Mouse (Mus musculus) lung, adult 2 months (tissue): Measurements from ENCODE around the gene Ubxn10. TPM values are rescaled to one million over a fixed set of nuclear protein-coding genes. Genes with fewer than 3 reads are reported as not detected.

Source experiments
- DNase-seq: peaks from one replicate; pipeline ENCODE4 v3.0.0; 2022
- H3K4me1 ChIP-seq: fragments of 200-500 bp; 2 replicates; pipeline ENCODE4 v1.6.1; 2011; ENCODE audit warnings: low read length; ENCODE audit not compliant: control insufficient read depth, insufficient read depth
- H3K4me3 ChIP-seq: fragments of 200-500 bp; replicated peaks from 2 replicates; pipeline ENCODE3; 2011; ENCODE audit warnings: low read depth, mild to moderate bottlenecking, control low read depth, low read length; ENCODE audit errors: extremely low read depth
- CTCF ChIP-seq: fragments of 200-500 bp; IDR thresholded peaks from 2 replicates; pipeline ENCODE4 v1.5.1; 2011; ENCODE audit warnings: mild to moderate bottlenecking, low read length, control low read depth; ENCODE audit not compliant: insufficient read depth
- POLR2A ChIP-seq: fragments of 200-500 bp; IDR thresholded peaks from 2 replicates; pipeline ENCODE4 v1.6.1; 2011; ENCODE audit warnings: low read depth, mild to moderate bottlenecking, control low read depth, low read length, borderline replicate concordance; ENCODE audit errors: extremely low read depth
- WGBS: fragments of 180-500 bp; shearing (Covaris S2); methylation state at CpG from one replicate; pipeline ENCODE4 v1.1.7; 2018; 5-methylcytosine and 5-hydroxymethylcytosine counted together
- polyA plus RNA-seq: library from polyadenylated mRNA; depleted of rRNA; stranded (reverse); fragments of >200 nt; gene quantifications from 2 replicates; pipeline ENCODE4 v1.2.3, GENCODE M21; 2012

The Ubxn10 gene
- polyA plus RNA-seq, 1 experiment: 28.6 TPM

DNA sequence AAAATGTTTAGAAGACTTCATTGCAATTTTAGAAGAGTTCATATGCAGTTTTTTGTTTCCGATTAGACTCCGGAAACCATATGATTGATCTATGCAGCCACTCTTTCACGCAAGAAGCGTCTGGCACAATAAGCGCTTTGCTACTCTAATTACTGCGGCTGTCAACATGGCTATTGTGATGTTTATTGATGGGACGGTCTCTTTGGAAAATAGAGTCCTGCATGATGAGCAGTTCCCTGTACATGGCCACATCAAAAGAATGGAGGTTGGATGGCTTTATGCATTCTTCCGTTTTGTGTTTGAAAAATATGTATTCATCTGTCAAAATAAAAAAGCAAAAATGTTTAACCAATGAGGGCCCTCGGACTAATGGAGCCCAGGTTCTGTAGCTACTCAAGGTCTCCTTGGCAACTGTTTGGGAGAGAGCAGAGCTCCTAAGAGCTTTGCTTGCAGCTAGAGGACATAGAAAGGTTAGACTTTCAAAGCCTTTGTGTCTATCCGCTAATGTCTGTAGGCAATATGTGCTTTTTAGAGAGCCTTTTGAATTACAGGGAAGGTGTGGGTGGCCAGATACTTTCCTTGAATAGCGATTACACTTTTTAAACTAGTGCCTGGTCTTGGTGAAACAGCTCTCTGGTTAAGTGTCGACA lies 43.8 kb downstream of the Ubxn10 start:
- no peaks in the 10 kb centered on the region for H3K4me1 ChIP-seq
- WGBS: 63% methylated on average over 12 of the region's 12 CpGs

DNA sequence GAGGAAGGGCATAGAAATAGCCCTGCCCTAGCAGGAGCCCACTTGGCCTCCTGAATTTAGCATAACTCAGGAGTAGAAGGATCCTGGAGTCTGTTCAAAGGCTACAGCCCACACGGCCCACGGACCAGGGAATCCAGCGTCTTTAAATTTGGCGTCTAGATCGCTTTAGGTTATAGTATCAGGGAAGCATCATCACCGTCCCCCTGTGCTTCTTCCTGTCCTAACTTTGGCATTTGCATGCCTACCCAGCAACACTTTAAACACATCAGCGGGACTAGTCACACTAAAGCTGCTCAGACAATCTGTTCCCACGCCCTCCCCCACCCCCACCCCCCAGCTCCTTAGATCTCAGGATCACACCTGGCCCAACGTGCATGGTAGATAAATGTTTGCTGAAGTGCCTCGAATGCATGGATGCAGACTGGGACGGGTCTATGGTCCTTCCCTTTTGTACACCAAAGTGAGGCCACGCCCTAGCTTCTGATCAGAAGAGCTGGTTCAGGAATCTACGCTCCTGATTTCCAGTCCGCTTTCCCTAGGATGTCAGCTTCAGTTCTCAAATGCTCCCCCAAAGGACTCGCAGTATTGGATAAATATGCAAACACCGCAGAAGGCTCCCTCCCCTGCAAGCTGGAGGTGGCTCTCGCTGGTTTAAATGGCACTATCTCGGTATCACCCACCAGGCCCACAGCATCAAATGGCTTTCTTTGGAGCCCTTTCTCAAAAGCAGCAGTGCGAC lies 45.4 kb downstream of the Ubxn10 start:
- H3K4me3 ChIP-seq: no peak overlapping the region
- no peak for DNase-seq
- no peaks in the 10 kb centered on the region for H3K4me1 ChIP-seq
- no peak for TF ChIP-seq CTCF
- no peak for TF ChIP-seq POLR2A
- 11% methylated on average over 19 of the region's 19 CpGs for WGBS

More for the DNA sequence above, 43.8 kb downstream of the Ubxn10 start:
- no peak for TF ChIP-seq POLR2A
- TF ChIP-seq CTCF: no peak
- no peak overlapping the region for H3K4me3 ChIP-seq
- no peak for DNase-seq

GRCm38 (mm10) chr4:138690561-138690960 lies 46.4 kb downstream of the Ubxn10 start:
- WGBS: 5% methylated on average over 4 of the region's 4 CpGs
- Histone ChIP-seq H3K4me3 (no peak overlapping the region), H3K4me1 (no peaks in the 10 kb centered on the region)
- no peak for TF ChIP-seq POLR2A
- TF ChIP-seq CTCF: no peak
- no peak for DNase-seq

DNA sequence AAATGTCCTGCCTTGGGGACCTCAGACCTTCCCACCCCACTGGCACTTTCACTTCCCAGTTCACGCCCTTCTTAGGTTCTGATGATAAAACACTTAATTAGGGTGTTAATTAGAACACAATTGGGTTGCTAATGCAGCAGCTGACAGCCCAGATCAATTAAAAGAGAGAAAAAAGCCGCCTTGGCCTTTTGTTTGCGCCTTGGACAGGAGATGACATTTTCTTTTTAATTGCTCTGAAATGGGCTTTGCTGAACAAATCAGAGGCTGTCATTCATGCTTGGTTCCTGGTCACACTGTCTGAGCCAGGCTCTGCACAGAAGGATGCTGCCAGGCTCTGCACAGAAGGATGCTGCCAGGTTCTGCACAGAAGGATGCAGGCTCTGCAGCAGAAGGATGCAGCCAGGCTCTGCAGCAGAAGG lies 47.9 kb downstream of the Ubxn10 start:
- 21% methylated on average over 3 of the region's 3 CpGs for WGBS
- TF ChIP-seq CTCF: no peak
- no peak for TF ChIP-seq POLR2A

DNA sequence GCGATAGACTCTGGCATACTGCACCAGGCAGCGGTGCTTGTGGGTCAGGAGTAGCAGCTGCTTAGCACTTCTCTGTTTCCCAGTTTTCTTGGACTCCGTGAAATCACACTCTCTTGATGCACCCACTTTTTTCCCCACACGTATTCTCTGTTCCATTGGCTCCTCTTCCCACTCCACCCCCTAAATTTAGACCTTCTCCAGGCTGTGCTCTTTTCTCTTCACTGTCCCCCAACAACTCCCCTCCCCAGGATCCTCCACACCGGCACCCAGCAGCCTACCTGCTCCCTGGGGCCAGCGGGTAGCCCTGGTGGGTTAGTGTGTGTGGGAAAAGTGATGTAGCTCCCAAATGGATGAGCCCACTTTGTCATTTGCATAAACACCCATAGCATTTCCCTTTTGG lies 51.2 kb downstream of the Ubxn10 start:
- WGBS: 73% methylated on average over 6 of the region's 6 CpGs

More for the DNA sequence above, 47.9 kb downstream of the Ubxn10 start:
- no peak for DNase-seq
- H3K4me1 ChIP-seq: no peaks in the 10 kb centered on the region
- no peak overlapping the region for H3K4me3 ChIP-seq

DNA sequence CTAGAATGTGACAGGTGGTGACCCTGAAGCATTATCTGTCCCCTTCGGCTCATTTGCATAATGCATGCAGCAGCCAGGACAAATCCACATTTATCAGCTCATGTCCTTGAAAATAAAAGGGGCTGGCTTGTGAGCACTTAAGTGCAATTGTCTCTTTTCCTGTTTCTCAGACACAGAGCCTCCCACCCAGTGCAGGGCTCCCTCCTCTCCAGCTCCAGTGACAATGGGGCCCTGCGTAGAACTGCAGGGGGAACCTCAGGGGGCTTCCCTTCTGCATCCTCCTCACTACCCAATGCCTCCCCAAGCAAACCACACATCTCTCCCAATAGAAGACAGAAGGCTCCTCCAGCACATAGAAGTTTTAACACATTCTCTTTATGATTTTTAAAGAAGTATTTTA lies 54.2 kb downstream of the Ubxn10 start:
- no peak for DNase-seq
- no peaks in the 10 kb centered on the region for H3K4me1 ChIP-seq
- TF ChIP-seq CTCF: no peak
- TF ChIP-seq POLR2A: no peak
- no peak overlapping the region for H3K4me3 ChIP-seq
- WGBS: 59% methylated on average over 2 of the region's 2 CpGs

More for the DNA sequence above, 51.2 kb downstream of the Ubxn10 start:
- H3K4me3 ChIP-seq: no peak overlapping the region
- DNase-seq: no peak
- no peaks in the 10 kb centered on the region for H3K4me1 ChIP-seq
- TF ChIP-seq CTCF (no peak), POLR2A (no peak)

- no peaks in the 10 kb centered on the region for H3K4me1 ChIP-seq
- no peak for TF ChIP-seq CTCF
- no peak for TF ChIP-seq POLR2A
- WGBS: 66% methylated on average over 4 of the region's 4 CpGs
- DNase-seq: no peak
- H3K4me3 ChIP-seq: no peak overlapping the region
Measured at GRCm38 (mm10) chr4:138680124-138680523, 56.8 kb downstream of the Ubxn10 start.

DNA sequence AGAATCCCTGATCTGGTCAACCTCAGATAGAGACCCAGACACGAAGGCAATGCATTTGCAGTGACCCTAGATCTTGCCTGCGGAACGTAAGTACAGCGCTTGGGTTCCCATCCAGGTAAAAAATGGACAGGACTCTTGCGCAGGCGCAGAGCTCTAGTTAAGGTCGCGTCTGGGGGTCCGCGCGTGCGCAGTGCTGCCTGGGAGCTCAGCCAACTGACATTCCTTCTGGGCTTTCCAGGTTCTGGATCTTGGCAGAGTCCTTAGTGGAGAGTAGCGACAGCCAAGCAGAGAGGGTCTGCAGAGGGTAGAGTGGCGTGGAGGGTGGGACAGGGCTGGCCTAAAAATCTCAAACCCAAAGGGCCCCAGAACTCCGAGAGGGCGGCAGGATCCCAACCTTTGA lies 59.4 kb downstream of the Ubxn10 start:
- no peak for DNase-seq
- Histone ChIP-seq H3K4me3 (no peak overlapping the region), H3K4me1 (no peaks in the 10 kb centered on the region)
- WGBS: 13% methylated on average over 16 of the region's 16 CpGs
- TF ChIP-seq POLR2A: no peak
- TF ChIP-seq CTCF: no peak

DNA sequence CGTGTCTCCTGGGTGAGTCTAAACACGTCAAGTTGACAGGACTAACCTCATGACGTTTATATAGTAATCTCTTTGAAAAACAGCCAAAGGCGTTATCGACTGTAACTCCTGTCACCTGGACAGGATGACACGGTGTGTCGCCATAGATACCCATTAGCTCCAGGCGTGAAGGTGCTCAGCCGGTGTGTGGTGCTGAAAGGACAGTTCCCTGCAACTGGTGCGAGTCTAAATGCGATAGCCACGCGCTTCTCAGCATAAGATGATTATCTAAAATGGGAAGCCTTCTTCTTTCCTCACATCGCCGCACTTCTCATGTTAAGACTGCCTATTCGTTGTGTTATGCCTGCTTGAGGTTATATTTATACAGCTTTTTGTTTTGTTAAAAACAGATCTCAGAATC lies 60.5 kb downstream of the Ubxn10 start:
- 14% methylated on average over 16 of the region's 16 CpGs for WGBS
- Histone ChIP-seq H3K4me3 (no peak overlapping the region), H3K4me1 (no peaks in the 10 kb centered on the region)
- TF ChIP-seq POLR2A (no peak), CTCF (no peak)
- DNase-seq: no peak

- WGBS: 53% methylated on average over 4 of the region's 4 CpGs
- TF ChIP-seq POLR2A (no peak), CTCF (no peak)
- H3K4me3 ChIP-seq: no peak overlapping the region
- DNase-seq: no peak
- no peaks in the 10 kb centered on the region for H3K4me1 ChIP-seq
Measured at GRCm38 (mm10) chr4:138672160-138672559, 64.8 kb downstream of the Ubxn10 start.
